Mouse (Mus musculus) liver, embryonic 15.5 days (tissue): ENCODE results near the gene Fam25c. TPM values are rescaled to one million over a fixed set of nuclear protein-coding genes. Genes with fewer than 3 reads are reported as not detected.
A peak's percentile ranks its signal among the peaks of the same experiment; 100 is the strongest.

ENCODE experiments used
- ATAC-seq: fragments of 200-750 bp; cut with Nextera tagmentation; 2 replicates; pipeline ENCODE4 v1.8.0; 2017; ENCODE audit warnings: moderate number of reproducible peaks, mild to moderate bottlenecking, moderate library complexity; ENCODE audit not compliant: insufficient read depth
- H3K27ac ChIP-seq: fragments of 300-500 bp; sonication (generic); replicated peaks from 2 replicates; pipeline ENCODE4 v1.5.1; 2015; ENCODE audit warnings: mild to moderate bottlenecking, inconsistent platforms
- H3K27me3 ChIP-seq: fragments of 300-500 bp; sonication (generic); 2 replicates; pipeline ENCODE4 v1.6.1; 2015; ENCODE audit warnings: mild to moderate bottlenecking, inconsistent platforms
- H3K36me3 ChIP-seq: fragments of 300-500 bp; sonication (generic); replicated peaks from 2 replicates; pipeline ENCODE4 v1.6.1; 2015; ENCODE audit warnings: moderate library complexity, mild to moderate bottlenecking, inconsistent platforms
- H3K4me1 ChIP-seq: fragments of 300-500 bp; sonication (generic); replicated peaks from 2 replicates; pipeline ENCODE4 v1.6.1; 2015; ENCODE audit warnings: inconsistent platforms
- H3K4me2 ChIP-seq: fragments of 300-500 bp; sonication (generic); 2 replicates; pipeline ENCODE4 v1.6.1; 2015; ENCODE audit warnings: moderate library complexity, mild to moderate bottlenecking, inconsistent platforms
- H3K4me3 ChIP-seq: fragments of 300-500 bp; sonication (generic); replicated peaks from 2 replicates; pipeline ENCODE4 v1.5.1; 2015; ENCODE audit warnings: mild to moderate bottlenecking, inconsistent platforms
- H3K9ac ChIP-seq: fragments of 300-500 bp; sonication (generic); 2 replicates; pipeline ENCODE4 v1.6.1; 2015; ENCODE audit warnings: moderate library complexity, mild to moderate bottlenecking, inconsistent platforms
- H3K9me3 ChIP-seq: fragments of 300-500 bp; sonication (generic); replicated peaks from 2 replicates; pipeline ENCODE4 v1.6.1; 2016; ENCODE audit warnings: inconsistent platforms
- WGBS: fragments of 180-500 bp; shearing (Covaris S2); methylation state at CpG from one replicate; pipeline ENCODE4 v1.1.7; 2015; ENCODE audit warnings: mixed read lengths; ENCODE audit not compliant: insufficient replicate concordance; 5-methylcytosine and 5-hydroxymethylcytosine counted together
- polyA plus RNA-seq: library from polyadenylated mRNA; unstranded; fragments of >200 nt; fragmentation: Nextera tagmentation; extraction: Ambion mirVana; gene quantifications from 2 replicates; pipeline ENCODE4 v1.2.1, GENCODE M21; 2015

The Fam25c gene
- polyA plus RNA-seq, 1 experiment from 2014 or later, result 0.25 TPM

DNA sequence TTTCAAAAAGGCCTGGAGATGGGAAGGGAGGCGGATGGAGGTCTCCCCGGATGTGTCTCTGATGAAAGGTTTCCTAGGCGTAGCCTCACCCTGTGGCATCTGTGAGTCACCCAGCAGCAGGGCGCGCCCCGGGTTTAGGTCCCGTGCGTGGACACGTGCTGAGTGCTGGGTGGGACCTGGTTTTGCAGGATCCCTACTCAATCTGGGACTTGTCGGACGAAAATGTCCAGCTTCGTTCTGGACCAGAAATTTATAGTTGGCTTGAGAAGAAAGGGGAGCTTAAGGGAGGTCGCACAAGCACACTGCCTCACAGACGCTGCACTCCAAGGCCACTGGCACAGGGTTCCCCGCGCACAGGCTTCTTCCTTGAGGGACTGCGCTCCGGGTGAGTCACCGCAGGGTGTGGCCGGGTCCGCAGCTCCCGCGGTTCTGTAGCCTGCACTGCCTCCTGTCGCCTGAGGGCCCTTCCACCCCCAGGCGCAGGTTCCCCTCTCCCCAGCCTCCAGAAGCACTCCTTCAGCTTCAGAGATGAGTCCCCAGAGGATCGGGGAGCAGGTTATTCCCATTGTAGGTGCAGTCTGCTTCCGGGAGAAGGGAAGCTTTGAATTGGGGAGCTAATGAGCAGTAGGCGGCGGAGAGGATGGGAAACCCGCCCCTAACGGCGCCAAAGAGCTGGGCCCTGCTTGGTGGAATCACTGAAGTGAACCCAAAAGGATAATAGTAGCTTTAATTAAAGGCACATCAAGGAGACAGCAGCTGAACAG, 8.4 kb upstream of the Fam25c start:
- H3K9ac ChIP-seq, result 0 out of 2 replicates have a peak overlapping the region, but pooled peaks have one; percentile 15
- whole genome bisulfite sequencing, result 11% methylated on average over 32 of the region's 32 CpGs
- ATAC-seq, result peak; percentile 53; the same call in 1 of the 2 replicates

GRCm38 (mm10) chr14:34362726-34363445, 7.7 kb upstream of the Fam25c start:
- no peak overlapping the region; the same call in 1 of the 2 replicates for H3K9ac ChIP-seq
- H3K4me3 ChIP-seq, result peak overlapping the region; percentile 25; the same call in 1 of the 2 replicates
- H3K27ac ChIP-seq, result no peak overlapping the region
- H3K4me2 ChIP-seq, result peak overlapping the region; percentile 61
- H3K36me3 ChIP-seq, result no peaks in the 10 kb centered on the region
- no peaks in the 10 kb centered on the region for H3K9me3 ChIP-seq
- peaks cover 21% of the 10 kb centered on the region; the same call in 1 of the 2 replicates for H3K4me1 ChIP-seq
- WGBS, result 22% methylated on average over 18 of the region's 18 CpGs
- no peak for ATAC-seq
- no peaks in the 10 kb centered on the region for H3K27me3 ChIP-seq

More for the DNA sequence above, 8.4 kb upstream of the Fam25c start:
- H3K9me3 ChIP-seq, result no peaks in the 10 kb centered on the region
- H3K27me3 ChIP-seq, result no peaks in the 10 kb centered on the region
- H3K4me1 ChIP-seq, result peaks cover 19% of the 10 kb centered on the region; the same call in 1 of the 2 replicates
- H3K4me2 ChIP-seq, result peak overlapping the region; percentile 61
- no peaks in the 10 kb centered on the region for H3K36me3 ChIP-seq
- H3K27ac ChIP-seq, result no peak overlapping the region
- H3K4me3 ChIP-seq, result peak overlapping the region; percentile 25

DNA sequence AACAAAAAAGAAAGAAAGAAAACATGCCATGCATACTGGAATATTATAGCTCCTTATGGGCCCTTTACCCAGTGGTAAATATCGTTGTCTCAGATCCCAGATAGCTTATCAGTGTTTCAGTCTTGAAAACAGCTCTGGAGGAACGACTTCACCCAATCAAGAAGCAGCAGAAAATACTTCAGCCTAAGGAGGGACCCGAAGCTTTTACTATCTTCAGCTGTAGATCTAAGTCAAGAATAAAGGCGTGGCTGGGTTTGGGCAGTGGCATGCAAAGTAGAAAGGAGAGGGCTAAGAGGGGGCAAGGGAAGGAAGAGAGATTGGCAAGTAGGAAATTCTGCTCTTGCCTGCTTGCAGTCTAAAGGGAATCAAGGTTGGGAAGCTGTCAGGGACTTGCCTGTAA, 6.9 kb upstream of the Fam25c start:
- Histone ChIP-seq H3K36me3 (no peaks in the 10 kb centered on the region), H3K27me3 (no peaks in the 10 kb centered on the region), H3K4me2 (no peak overlapping the region), H3K4me3 (no peak overlapping the region), H3K9me3 (no peaks in the 10 kb centered on the region), H3K9ac (no peak overlapping the region), H3K27ac (no peak overlapping the region), H3K4me1 (peaks cover 26% of the 10 kb centered on the region)
- no peak for ATAC-seq
- WGBS, result 20% methylated on average over 4 of the region's 4 CpGs

- Histone ChIP-seq H3K4me2 (no peak overlapping the region), H3K9ac (no peak overlapping the region), H3K4me3 (no peak overlapping the region), H3K9me3 (no peaks in the 10 kb centered on the region), H3K27me3 (no peaks in the 10 kb centered on the region), H3K27ac (no peak overlapping the region), H3K4me1 (peaks cover 26% of the 10 kb centered on the region), H3K36me3 (no peaks in the 10 kb centered on the region)
- ATAC-seq, result no peak
- 43% methylated on average over 6 of the region's 6 CpGs for WGBS
These were observed 5.0 kb upstream of the Fam25c start for GRCm38 (mm10) chr14:34360251-34360650.

GRCm38 (mm10) chr14:34359676-34360244, 4.5 kb upstream of the Fam25c start:
- 37% methylated on average over 5 of the region's 5 CpGs for WGBS
- H3K4me2 ChIP-seq, result no peak overlapping the region
- no peak for ATAC-seq
- no peak overlapping the region for H3K27ac ChIP-seq
- no peaks in the 10 kb centered on the region for H3K27me3 ChIP-seq
- H3K4me3 ChIP-seq, result no peak overlapping the region
- H3K9me3 ChIP-seq, result no peaks in the 10 kb centered on the region
- peaks cover 26% of the 10 kb centered on the region for H3K4me1 ChIP-seq
- H3K36me3 ChIP-seq, result no peaks in the 10 kb centered on the region
- no peak overlapping the region for H3K9ac ChIP-seq

GRCm38 (mm10) chr14:34357671-34358455, 2.6 kb upstream of the Fam25c start:
- ATAC-seq, result peak; percentile 71
- Histone ChIP-seq H3K9ac (no peak overlapping the region), H3K27ac (peak overlapping the region; percentile 61), H3K36me3 (no peaks in the 10 kb centered on the region), H3K4me3 (no peak overlapping the region), H3K27me3 (no peaks in the 10 kb centered on the region), H3K9me3 (no peaks in the 10 kb centered on the region), H3K4me1 (peaks cover 16% of the 10 kb centered on the region), H3K4me2 (no peak overlapping the region)
- WGBS, result 51% methylated on average over 7 of the region's 7 CpGs

DNA sequence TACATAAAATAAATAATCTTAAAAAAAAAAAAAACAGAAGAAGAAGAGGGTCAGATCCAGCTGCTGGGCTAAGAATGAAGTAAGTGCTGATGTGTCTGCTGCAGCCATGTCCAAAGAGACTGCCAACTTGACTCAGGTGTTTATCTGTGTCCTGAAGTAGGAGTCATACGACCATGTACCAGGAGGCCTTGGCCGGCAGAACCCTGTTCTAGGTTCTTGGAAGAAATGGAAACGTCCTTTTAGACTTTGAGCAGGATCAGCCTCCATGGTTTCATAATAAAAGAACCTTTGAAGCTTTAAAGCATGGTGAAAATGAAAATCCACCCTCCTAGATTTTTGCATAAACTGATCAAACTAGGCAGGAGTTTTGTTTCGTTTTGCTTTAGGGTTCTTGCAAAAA, 777 bp downstream of the Fam25c start:
- 61% methylated on average over 4 of the region's 4 CpGs for WGBS
- H3K9me3 ChIP-seq, result no peaks in the 10 kb centered on the region
- no peak for ATAC-seq

GRCm38 (mm10) chr14:34353326-34353725, 1.9 kb downstream of the Fam25c start:
- no peak overlapping the region for H3K9ac ChIP-seq
- WGBS, result 54% methylated on average over 3 of the region's 3 CpGs

More for the DNA sequence above, 777 bp downstream of the Fam25c start:
- Histone ChIP-seq H3K27ac (no peak overlapping the region), H3K4me3 (no peak overlapping the region), H3K36me3 (no peaks in the 10 kb centered on the region), H3K4me1 (peaks cover 12% of the 10 kb centered on the region), H3K4me2 (no peak overlapping the region), H3K27me3 (no peaks in the 10 kb centered on the region), H3K9ac (no peak overlapping the region)

GRCm38 (mm10) chr14:34352523-34352922, 2.7 kb downstream of the Fam25c start:
- H3K27ac ChIP-seq, result no peak overlapping the region
- no peaks in the 10 kb centered on the region for H3K27me3 ChIP-seq
- no peak overlapping the region for H3K4me3 ChIP-seq
- 44% methylated on average over 6 of the region's 6 CpGs for WGBS
- H3K4me1 ChIP-seq, result peaks cover 6% of the 10 kb centered on the region
- no peaks in the 10 kb centered on the region for H3K36me3 ChIP-seq
- H3K4me2 ChIP-seq, result no peak overlapping the region
- no peak overlapping the region for H3K9ac ChIP-seq
- no peaks in the 10 kb centered on the region for H3K9me3 ChIP-seq
- no peak for ATAC-seq

More at GRCm38 (mm10) chr14:34353326-34353725, 1.9 kb downstream of the Fam25c start:
- no peaks in the 10 kb centered on the region for H3K36me3 ChIP-seq
- H3K27ac ChIP-seq, result no peak overlapping the region
- no peak for ATAC-seq
- no peaks in the 10 kb centered on the region for H3K9me3 ChIP-seq
- no peaks in the 10 kb centered on the region for H3K27me3 ChIP-seq
- H3K4me3 ChIP-seq, result no peak overlapping the region
- H3K4me2 ChIP-seq, result no peak overlapping the region
- peaks cover 8% of the 10 kb centered on the region for H3K4me1 ChIP-seq

- Histone ChIP-seq H3K4me2 (no peak overlapping the region), H3K9ac (no peak overlapping the region), H3K4me1 (peaks cover 2% of the 10 kb centered on the region), H3K27me3 (no peaks in the 10 kb centered on the region), H3K27ac (peak overlapping the region; percentile 45; the same call in 1 of the 2 replicates), H3K4me3 (no peak overlapping the region), H3K9me3 (no peaks in the 10 kb centered on the region), H3K36me3 (no peaks in the 10 kb centered on the region)
- 54% methylated on average over 3 of the region's 3 CpGs for WGBS
- ATAC-seq, result peak; percentile 41
These were observed 3.6 kb downstream of the Fam25c start for GRCm38 (mm10) chr14:34351660-34352059.
